Mouse (Mus musculus) MEL (cell line): ENCODE measurements at regions not wholly inside any gene's neighbourhood (a gene's known extent, or its start where the extent isn't known, plus 50 kb on each side); places are given as distances from the start of the nearest gene placed in this dataset.
"Not testable (repeated sequence)": the region's sequence is repeated elsewhere in the genome, so short reads cannot be mapped to it uniquely, and the experiment has no call there.

Experiments used
- DNase-seq: peaks from one replicate; pipeline ENCODE4 v3.0.0; 2011; ENCODE audit warnings: low read depth, low spot score
- H3K27ac ChIP-seq: 2 replicates; pipeline ENCODE4 v1.5.1; 2012; ENCODE audit warnings: low read depth, mild to moderate bottlenecking, control low read depth, low read length, moderate library complexity; ENCODE audit not compliant: control insufficient read depth
- H3K27me3 ChIP-seq, 2 experiments: fragments of 150-350 bp in 1 of 2; sonication (generic) in 1 of 2; 2 replicates each; pipeline ENCODE4 v1.6.1; 2012; ENCODE audit warnings: low read length in 2 of 2, mild to moderate bottlenecking in 2 of 2, improper control_type of control experiment in 1 of 2, moderate library complexity in 1 of 2; ENCODE audit not compliant: insufficient read depth in 2 of 2, control insufficient read depth in 1 of 2
- H3K36me3 ChIP-seq, 2 experiments: 2 replicates each; pipeline ENCODE4 v1.6.1; 2012 to 2014; ENCODE audit warnings: low read length in 2 of 2, improper control_type of control experiment in 1 of 2, inconsistent platforms in 1 of 2, mild to moderate bottlenecking in 1 of 2; ENCODE audit not compliant: insufficient read depth in 2 of 2, control insufficient read depth in 1 of 2
- H3K4me1 ChIP-seq, 2 experiments: fragments of 150-350 bp in 1 of 2; sonication (generic) in 1 of 2; 2 replicates each; pipeline ENCODE4 v1.6.1; 2012; ENCODE audit warnings: low read length in 2 of 2, improper control_type of control experiment in 1 of 2, mild to moderate bottlenecking in 1 of 2; ENCODE audit not compliant: insufficient read depth in 2 of 2, control insufficient read depth in 1 of 2
- H3K4me3 ChIP-seq, 2 experiments: fragments of 150-350 bp in 1 of 2; sonication (generic) in 1 of 2; 2 replicates each; pipeline ENCODE4 v1.5.1; 2012; ENCODE audit warnings: low read depth in 2 of 2, low read length in 2 of 2, mild to moderate bottlenecking in 2 of 2, moderate library complexity in 2 of 2, control low read depth in 1 of 2, improper control_type of control experiment in 1 of 2; ENCODE audit not compliant: control insufficient read depth in 1 of 2, insufficient read depth in 1 of 2
- H3K79me2 ChIP-seq: 2 replicates; pipeline ENCODE4 v1.6.1; 2012; ENCODE audit warnings: mild to moderate bottlenecking, low read length, moderate library complexity; ENCODE audit not compliant: control insufficient read depth, poor library complexity, insufficient read depth
- H3K9ac ChIP-seq: 2 replicates; pipeline ENCODE4 v1.6.1; 2012; ENCODE audit warnings: low read depth, mild to moderate bottlenecking, control low read depth, low read length, moderate library complexity; ENCODE audit not compliant: control insufficient read depth, poor library complexity, severe bottlenecking
- H3K9me3 ChIP-seq: fragments of 150-350 bp; sonication (generic); replicated peaks from 2 replicates; pipeline ENCODE4 v1.6.1; 2012; ENCODE audit warnings: mild to moderate bottlenecking, low read length, improper control_type of control experiment, moderate library complexity; ENCODE audit not compliant: insufficient read depth
- BHLHE40 ChIP-seq: IDR thresholded peaks from 2 replicates; pipeline ENCODE4 v1.6.1; 2012; ENCODE audit warnings: low read depth, mild to moderate bottlenecking, inconsistent platforms, low read length, improper control_type of control experiment, borderline replicate concordance
- CTCF ChIP-seq, 3 experiments: IDR thresholded peaks in 2 of 3; conservative IDR thresholded peaks in 1 of 3; 2 replicates each; pipeline ENCODE4 v1.5.1; 2011 to 2012; ENCODE audit warnings: low read length in 3 of 3, low read depth in 2 of 3, mild to moderate bottlenecking in 2 of 3, improper control_type of control experiment in 1 of 3, inconsistent platforms in 1 of 3, mixed read lengths in 1 of 3, moderate library complexity in 1 of 3; ENCODE audit not compliant: control insufficient read depth in 1 of 3, insufficient read depth in 1 of 3, poor library complexity in 1 of 3, severe bottlenecking in 1 of 3
- EP300 ChIP-seq, 2 experiments: IDR thresholded peaks; 2 replicates each; pipeline ENCODE4 v1.6.1; 2011; ENCODE audit warnings: improper control_type of control experiment in 2 of 2, low read length in 2 of 2, low read depth in 1 of 2, mild to moderate bottlenecking in 1 of 2
- GATA1 ChIP-seq: IDR thresholded peaks from 2 replicates; pipeline ENCODE4 v1.6.1; 2011; ENCODE audit warnings: low read depth, low read length, improper control_type of control experiment
- HCFC1 ChIP-seq: IDR thresholded peaks from 2 replicates; pipeline ENCODE4 v1.6.1; 2012; ENCODE audit warnings: low read depth, mild to moderate bottlenecking, inconsistent platforms, low read length, improper control_type of control experiment, moderate library complexity
- MAX ChIP-seq: IDR thresholded peaks from 2 replicates; pipeline ENCODE4 v1.6.1; 2011; ENCODE audit warnings: low read length, improper control_type of control experiment
- MAZ ChIP-seq: IDR thresholded peaks from 2 replicates; pipeline ENCODE4 v1.6.1; 2012; ENCODE audit warnings: low read depth, mild to moderate bottlenecking, inconsistent platforms, low read length, improper control_type of control experiment
- MXI1 ChIP-seq: IDR thresholded peaks from 2 replicates; pipeline ENCODE4 v1.6.1; 2011; ENCODE audit warnings: mild to moderate bottlenecking, low read depth, low read length, improper control_type of control experiment
- NRF1 ChIP-seq: IDR thresholded peaks from 2 replicates; pipeline ENCODE4 v1.6.1; 2014; ENCODE audit warnings: low read depth, mild to moderate bottlenecking, inconsistent platforms, low read length, improper control_type of control experiment, moderate library complexity; ENCODE audit not compliant: poor library complexity, insufficient read depth, severe bottlenecking
- POLR2A ChIP-seq, 2 experiments: IDR thresholded peaks; 2 replicates each; pipeline ENCODE4 v1.6.1; 2011 to 2012; ENCODE audit warnings: low read length in 2 of 2, mild to moderate bottlenecking in 2 of 2, control low read depth in 1 of 2, improper control_type of control experiment in 1 of 2, low read depth in 1 of 2, moderate library complexity in 1 of 2; ENCODE audit not compliant: control insufficient read depth in 1 of 2, insufficient read depth in 1 of 2, poor library complexity in 1 of 2
- POLR2AphosphoS2 ChIP-seq: IDR thresholded peaks from 2 replicates; pipeline ENCODE4 v1.6.1; 2011; ENCODE audit warnings: low read length, improper control_type of control experiment
- SIN3A ChIP-seq: IDR thresholded peaks from 2 replicates; pipeline ENCODE4 v1.6.1; 2012; ENCODE audit warnings: low read length, improper control_type of control experiment, inconsistent platforms
- SMC3 ChIP-seq: IDR thresholded peaks from 2 replicates; pipeline ENCODE4 v1.6.1; 2011; ENCODE audit warnings: low read depth, low read length, improper control_type of control experiment
- TBP ChIP-seq: IDR thresholded peaks from 2 replicates; pipeline ENCODE4 v1.8.0; 2011; ENCODE audit warnings: low read depth, low read length, improper control_type of control experiment
- TCF12 ChIP-seq: IDR thresholded peaks from 2 replicates; pipeline ENCODE4 v1.6.1; 2014; ENCODE audit warnings: low read depth, mild to moderate bottlenecking, inconsistent platforms, low read length, improper control_type of control experiment, moderate library complexity
- UBTF ChIP-seq: IDR thresholded peaks from 2 replicates; pipeline ENCODE4 v1.6.1; 2012; ENCODE audit warnings: low read depth, mild to moderate bottlenecking, inconsistent platforms, low read length, improper control_type of control experiment, moderate library complexity, borderline replicate concordance; ENCODE audit not compliant: insufficient read depth
- USF2 ChIP-seq, 2 experiments: IDR thresholded peaks; 2 replicates each; pipeline ENCODE4 v1.6.1; 2011 to 2012; ENCODE audit warnings: improper control_type of control experiment in 2 of 2, low read length in 2 of 2, borderline replicate concordance in 1 of 2, inconsistent platforms in 1 of 2, low read depth in 1 of 2, mild to moderate bottlenecking in 1 of 2; ENCODE audit not compliant: insufficient read depth in 1 of 2

- Histone ChIP-seq H3K9ac (no peak overlapping the region), H3K27me3 (no peaks in the 10 kb centered on the region), H3K79me2 (no peaks in the 10 kb centered on the region)
- no peak for TF ChIP-seq USF2 (IDR thresholded peaks at IDR 0.05; ENCODE audit: borderline replicate concordance in 1 of 2, insufficient read depth in 1 of 2, low read depth in 1 of 2, low read length in 2 of 2)
- TF ChIP-seq POLR2A (IDR thresholded peaks at IDR 0.05; ENCODE audit: control insufficient read depth in 1 of 2, insufficient read depth in 1 of 2, low read depth in 1 of 2, low read length in 2 of 2, poor library complexity in 1 of 2) = no peak
- TF ChIP-seq, all 39 proteins: peak for 0
- no peaks in the 10 kb centered on the region for H3K4me1 ChIP-seq
- H3K4me3 ChIP-seq = no peak overlapping the region
- DNase-seq = peak; percentile 7
- H3K9me3 ChIP-seq = no peaks in the 10 kb centered on the region
- H3K27ac ChIP-seq = no peak overlapping the region
- no peaks in the 10 kb centered on the region for H3K36me3 ChIP-seq
Measured at GRCm38 (mm10) chr6:143454695-143455218, 287.7 kb downstream of the Etnk1 start.

DNA sequence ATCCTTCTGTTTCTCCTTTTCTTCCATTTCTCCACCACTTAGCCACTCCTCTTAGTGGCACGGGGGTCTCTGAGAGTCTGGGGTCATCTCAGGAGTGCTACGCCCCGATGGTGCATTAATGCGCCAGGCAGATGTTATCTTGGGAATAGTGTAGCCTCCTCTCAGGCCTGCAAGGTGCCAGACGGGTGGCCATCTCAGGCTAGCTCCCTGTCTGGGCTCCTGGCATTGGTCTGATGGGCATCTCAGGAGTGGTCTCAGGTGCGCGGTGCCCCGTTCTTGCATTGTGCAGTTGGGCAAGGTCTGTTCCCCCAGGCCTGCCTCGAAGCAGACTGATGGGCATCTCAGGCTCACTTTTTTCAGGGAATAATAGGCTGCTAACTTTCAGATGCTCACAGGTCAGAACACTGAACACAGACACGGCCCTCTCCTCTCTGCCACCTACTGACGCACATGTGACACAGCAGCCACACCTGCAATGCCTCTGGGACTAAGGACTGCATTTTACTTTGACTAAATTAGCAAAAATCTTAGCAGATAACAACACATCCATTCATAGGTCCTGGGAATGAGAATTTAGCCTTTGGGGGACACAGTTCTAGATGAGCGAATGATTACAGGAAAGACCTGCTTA lies 298.0 kb downstream of the Etnk1 start:
- H3K9ac ChIP-seq = no peak overlapping the region
- no peak overlapping the region for H3K27ac ChIP-seq
- H3K27me3 ChIP-seq = no peaks in the 10 kb centered on the region
- H3K9me3 ChIP-seq = no peaks in the 10 kb centered on the region
- DNase-seq = no peak
- no peak for TF ChIP-seq UBTF
- peak in 1 of 3 experiments; percentile 11; a peak in 1 of 6 replicates for TF ChIP-seq CTCF (IDR thresholded peaks at IDR 0.05 in 2 of 3, conservative IDR thresholded peaks at IDR 0.05 in 1 of 3; ENCODE audit: control insufficient read depth in 1 of 3, insufficient read depth in 1 of 3, low read depth in 2 of 3, low read length in 3 of 3, poor library complexity in 1 of 3, severe bottlenecking in 1 of 3)
- no peaks in the 10 kb centered on the region for H3K4me1 ChIP-seq
- no peaks in the 10 kb centered on the region for H3K36me3 ChIP-seq
- no peak overlapping the region for H3K4me3 ChIP-seq
- H3K79me2 ChIP-seq = no peaks in the 10 kb centered on the region

- not testable (repeated sequence) for H3K27ac ChIP-seq, H3K4me3 ChIP-seq, H3K27me3 ChIP-seq, H3K9ac ChIP-seq, DNase-seq, H3K4me1 ChIP-seq, H3K9me3 ChIP-seq, H3K79me2 ChIP-seq, H3K36me3 ChIP-seq
Measured at GRCm38 (mm10) chr6:143472676-143473075, 305.7 kb downstream of the Etnk1 start.

GRCm38 (mm10) chr6:143474396-143474795 lies 307.4 kb downstream of the Etnk1 start:
- no peaks in the 10 kb centered on the region for H3K27me3 ChIP-seq
- DNase-seq = no peak
- H3K27ac ChIP-seq = no peak overlapping the region
- H3K4me1 ChIP-seq = peaks cover 0 to 6% of the 10 kb centered on the region in 2 experiments; a peak in 1 of 4 replicates
- H3K79me2 ChIP-seq = no peaks in the 10 kb centered on the region
- H3K4me3 ChIP-seq = no peak overlapping the region
- H3K9ac ChIP-seq = no peak overlapping the region
- TF ChIP-seq SMC3 (no peak), MAZ (no peak), BHLHE40 (no peak), NRF1 (no peak), GATA1 (no peak), MXI1 (no peak), SIN3A (no peak), POLR2A (IDR thresholded peaks at IDR 0.05; ENCODE audit: control insufficient read depth in 1 of 2, insufficient read depth in 1 of 2, low read depth in 1 of 2, low read length in 2 of 2, poor library complexity in 1 of 2) (no peak), TBP (no peak), MAX (no peak), HCFC1 (no peak), TCF12 (no peak), EP300 (IDR thresholded peaks at IDR 0.05; ENCODE audit: low read depth in 1 of 2, low read length in 2 of 2) (no peak), POLR2AphosphoS2 (no peak)
- no peaks in the 10 kb centered on the region for H3K9me3 ChIP-seq
- peaks cover 0 to under 1% of the 10 kb centered on the region in 2 experiments; a peak in 1 of 4 replicates for H3K36me3 ChIP-seq
